Mouse (Mus musculus): ENCODE results near the gene Slc1a5. TPM values are rescaled to one million over a fixed set of nuclear protein-coding genes. Genes with fewer than 3 reads are reported as not detected.

Gene Slc1a5
- total and polyA plus RNA-seq, 3 experiments = 115 to 245 (median 174) TPM

DNA sequence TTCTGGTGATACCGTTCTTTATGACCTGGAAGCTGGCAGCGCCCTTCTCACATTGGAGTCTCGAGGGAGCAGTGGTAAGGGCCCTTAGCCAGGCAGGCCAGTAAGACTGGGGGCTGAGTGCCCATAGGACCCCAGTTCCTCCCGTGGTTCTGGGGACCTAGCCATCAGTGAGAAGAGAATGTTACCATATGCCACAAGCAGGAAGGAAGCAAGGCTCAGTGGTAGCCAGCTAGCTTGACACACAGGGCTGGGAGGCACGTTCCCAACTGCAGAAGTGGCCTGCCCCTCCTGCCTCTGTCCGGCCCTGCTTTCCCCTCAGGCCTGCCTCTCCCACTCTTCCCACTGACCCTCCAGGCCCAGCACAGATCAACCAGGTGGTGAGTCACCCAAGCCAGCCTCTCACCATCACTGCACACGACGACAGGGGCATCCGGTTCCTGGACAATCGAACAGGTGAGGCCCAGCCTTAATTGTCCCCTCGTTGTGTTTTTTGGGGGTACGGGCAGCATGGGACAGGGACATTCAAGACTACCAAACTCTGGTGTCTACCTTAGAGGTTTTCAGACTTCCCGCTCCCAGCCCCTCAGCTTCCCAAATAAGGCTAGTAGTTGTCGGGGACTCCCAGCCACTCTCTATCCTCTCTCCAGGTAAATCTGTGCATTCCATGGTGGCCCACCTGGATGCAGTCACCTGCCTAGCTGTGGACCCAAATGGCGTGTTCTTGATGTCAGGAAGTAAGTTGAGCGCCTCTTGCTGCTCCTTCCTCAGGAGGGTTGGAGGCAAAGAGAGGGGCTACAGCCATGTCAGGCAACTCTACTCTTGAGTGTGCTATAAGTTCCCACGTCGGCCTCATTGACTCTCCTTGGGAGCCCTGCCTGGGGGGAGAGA is 57.0 kb downstream of the Slc1a5 start:
- no peak for DNase-seq (ENCODE audit: extremely low read depth)
- H3K27me3 ChIP-seq (replicated peaks) = no peaks in the 10 kb centered on the region
- in situ Hi-C loops (cut with MboI; ENCODE audit: low pct_ligation_motif_present, low pct_unique_long_range_greater_than_20kb, low sequenced_read_pairs) (no loop called here), dilution Hi-C loops (cut with MboI; ENCODE audit: extremely low pct_ligation_motif_present, extremely low pct_unique_long_range_greater_than_20kb, low sequenced_read_pairs) (no loop called here)
- no peak overlapping the region for H3K9ac ChIP-seq (ENCODE audit: insufficient read depth, low read depth)
- no peak overlapping the region for H3K27ac ChIP-seq (ENCODE audit: insufficient read depth, low read depth)
- no peak overlapping the region for H3K4me2 ChIP-seq (ENCODE audit: insufficient read depth, low read depth, poor library complexity, severe bottlenecking)
- no peaks in the 10 kb centered on the region for H3K9me3 ChIP-seq (replicated peaks; ENCODE audit: low read length)
- peaks cover 59 to 75% of the 10 kb centered on the region in 2 experiments for H3K36me3 ChIP-seq (replicated peaks in 1 of 2; ENCODE audit: control insufficient read depth in 1 of 2, insufficient read depth in 1 of 2, low read length in 1 of 2)
- H3K4me3 ChIP-seq (replicated peaks in 1 of 3; ENCODE audit: low read depth in 2 of 3, low read length in 2 of 3, poor library complexity in 1 of 3) = no peak overlapping the region
- TF ChIP-seq MAZ (IDR thresholded peaks at IDR 0.05; ENCODE audit: low read depth, low read length) = no peak
- no peak for TF ChIP-seq EP300 (IDR thresholded peaks at IDR 0.05; ENCODE audit: low read length)
- no peak for TF ChIP-seq ZMIZ1 (IDR thresholded peaks at IDR 0.05; ENCODE audit: low read depth, low read length)
- TF ChIP-seq CHD1 (IDR thresholded peaks at IDR 0.05; ENCODE audit: low read depth, low read length) = no peak
- TF ChIP-seq NELFE (IDR thresholded peaks at IDR 0.05; ENCODE audit: low read depth, low read length) = no peak
- TF ChIP-seq HCFC1 (IDR thresholded peaks at IDR 0.05; ENCODE audit: low read depth, low read length) = no peak
- no peak for TF ChIP-seq JUN (IDR thresholded peaks at IDR 0.05; ENCODE audit: insufficient read depth, low read depth, low read length)
- no peak for TF ChIP-seq ZKSCAN1 (IDR thresholded peaks at IDR 0.05; ENCODE audit: borderline replicate concordance, low read depth, low read length)
- TF ChIP-seq SIN3A (IDR thresholded peaks at IDR 0.05; ENCODE audit: low read length) = no peak
- H3K79me2 ChIP-seq (replicated peaks; ENCODE audit: control insufficient read depth, extremely low read depth, insufficient read depth, poor library complexity, severe bottlenecking) = 0 out of 2 replicates have a peak, but pooled peaks cover 3% of the 10 kb centered on the region
- H3K4me1 ChIP-seq (ENCODE audit: control insufficient read depth in 1 of 2, insufficient read depth in 2 of 2) = peaks cover 24 to 46% of the 10 kb centered on the region in 2 experiments

DNA sequence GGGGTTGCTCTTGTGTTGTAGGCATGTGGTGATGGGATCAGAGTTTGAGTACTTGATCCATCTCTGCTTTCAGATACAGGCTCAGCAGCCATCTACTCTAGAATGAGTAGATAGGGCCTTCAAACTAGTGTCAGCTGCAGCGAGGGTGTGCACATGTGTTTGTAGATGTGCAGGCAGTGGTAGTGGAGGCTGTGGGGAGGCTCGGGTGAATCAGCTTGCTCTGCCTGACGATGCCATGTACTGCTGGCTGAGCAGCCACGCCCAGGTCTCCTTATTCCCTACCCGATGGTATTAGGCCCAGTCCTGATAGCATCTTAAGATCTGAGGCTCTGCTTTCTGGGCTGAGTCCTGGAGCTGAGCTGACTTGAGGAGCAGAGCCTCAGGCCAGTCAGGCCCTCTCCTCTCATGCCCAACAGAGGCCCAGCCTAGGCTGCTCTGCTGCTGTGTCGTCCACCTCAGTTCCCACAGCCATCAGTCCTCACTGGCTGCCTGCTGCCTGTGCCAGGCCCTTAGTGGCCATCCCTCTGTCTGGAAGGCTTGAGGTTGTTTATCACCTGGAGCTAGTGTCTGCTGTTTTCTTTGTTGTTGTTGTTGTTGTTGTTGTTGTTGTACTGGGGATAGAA is 57.8 kb downstream of the Slc1a5 start:
- Histone ChIP-seq H3K4me2 (ENCODE audit: insufficient read depth, low read depth, poor library complexity, severe bottlenecking) (no peak overlapping the region), H3K4me3 (replicated peaks in 1 of 3; ENCODE audit: low read depth in 2 of 3, low read length in 2 of 3, poor library complexity in 1 of 3) (no peak overlapping the region), H3K79me2 (replicated peaks; ENCODE audit: control insufficient read depth, extremely low read depth, insufficient read depth, poor library complexity, severe bottlenecking) (peaks cover 10% of the 10 kb centered on the region), H3K4me1 (ENCODE audit: control insufficient read depth in 1 of 2, insufficient read depth in 2 of 2) (peaks cover 24 to 46% of the 10 kb centered on the region in 2 experiments), H3K9me3 (replicated peaks; ENCODE audit: low read length) (no peaks in the 10 kb centered on the region), H3K9ac (ENCODE audit: insufficient read depth, low read depth) (no peak overlapping the region), H3K27ac (ENCODE audit: insufficient read depth, low read depth) (no peak overlapping the region), H3K27me3 (replicated peaks) (no peaks in the 10 kb centered on the region), H3K36me3 (replicated peaks in 1 of 2; ENCODE audit: control insufficient read depth in 1 of 2, insufficient read depth in 1 of 2, low read length in 1 of 2) (peaks cover 54 to 68% of the 10 kb centered on the region in 2 experiments)
- no peak for TF ChIP-seq CHD2 (IDR thresholded peaks at IDR 0.05; ENCODE audit: low read length)
- no peak for TF ChIP-seq ELF1 (IDR thresholded peaks at IDR 0.05; ENCODE audit: low read depth, low read length)
- TF ChIP-seq RCOR1 (conservative IDR thresholded peaks at IDR 0.05; ENCODE audit: low read depth, low read length) = no peak
- no peak for TF ChIP-seq MAFK (IDR thresholded peaks at IDR 0.05; ENCODE audit: insufficient replicate concordance, low read length)
- TF ChIP-seq IRF4 (IDR thresholded peaks at IDR 0.05; ENCODE audit: low read depth, low read length) = no peak
- no peak for TF ChIP-seq MEF2A (IDR thresholded peaks at IDR 0.05; ENCODE audit: borderline replicate concordance, low read depth, low read length)
- no peak for TF ChIP-seq SMC3 (IDR thresholded peaks at IDR 0.05; ENCODE audit: low read depth, low read length)
- TF ChIP-seq CHD1 (IDR thresholded peaks at IDR 0.05; ENCODE audit: low read depth, low read length) = no peak
- TF ChIP-seq POLR2A (IDR thresholded peaks at IDR 0.05; ENCODE audit: low read depth, low read length) = no peak
- no peak for TF ChIP-seq ETS1 (conservative IDR thresholded peaks at IDR 0.05; ENCODE audit: low read depth, low read length)
- TF ChIP-seq MXI1 (IDR thresholded peaks at IDR 0.05; ENCODE audit: low read depth, low read length) = no peak
- no peak for TF ChIP-seq ZNF384 (IDR thresholded peaks at IDR 0.05; ENCODE audit: low read depth, low read length)
- no peak for TF ChIP-seq MAZ (IDR thresholded peaks at IDR 0.05; ENCODE audit: low read depth, low read length)
- no peak for TF ChIP-seq TCF12 (IDR thresholded peaks at IDR 0.05; ENCODE audit: low read depth, low read length)
- TF ChIP-seq E2F4 (IDR thresholded peaks at IDR 0.05; ENCODE audit: insufficient replicate concordance, low read depth, low read length) = no peak
- dilution Hi-C loops (cut with MboI; ENCODE audit: extremely low pct_ligation_motif_present, extremely low pct_unique_long_range_greater_than_20kb, low sequenced_read_pairs) = no loop called here
- no peak for DNase-seq (ENCODE audit: extremely low read depth)
- in situ Hi-C loops (cut with MboI; ENCODE audit: low pct_ligation_motif_present, low pct_unique_long_range_greater_than_20kb, low sequenced_read_pairs) = no loop called here
